Mouse (Mus musculus) liver, embryonic 15.5 days (tissue): ENCODE measurements around the gene 1700014D04Rik. TPM values are rescaled to one million over a fixed set of nuclear protein-coding genes. Genes with fewer than 3 reads are reported as not detected.
A peak's percentile ranks its signal among the peaks of the same experiment; 100 is the strongest.

Experiments used
- ATAC-seq: fragments of 200-750 bp; cut with Nextera tagmentation; 2 replicates; pipeline ENCODE4 v1.8.0; 2017; ENCODE audit warnings: moderate number of reproducible peaks, mild to moderate bottlenecking, moderate library complexity; ENCODE audit not compliant: insufficient read depth
- H3K27ac ChIP-seq: fragments of 300-500 bp; sonication (generic); replicated peaks from 2 replicates; pipeline ENCODE4 v1.5.1; 2015; ENCODE audit warnings: mild to moderate bottlenecking, inconsistent platforms
- H3K27me3 ChIP-seq: fragments of 300-500 bp; sonication (generic); 2 replicates; pipeline ENCODE4 v1.6.1; 2015; ENCODE audit warnings: mild to moderate bottlenecking, inconsistent platforms
- H3K36me3 ChIP-seq: fragments of 300-500 bp; sonication (generic); replicated peaks from 2 replicates; pipeline ENCODE4 v1.6.1; 2015; ENCODE audit warnings: moderate library complexity, mild to moderate bottlenecking, inconsistent platforms
- H3K4me1 ChIP-seq: fragments of 300-500 bp; sonication (generic); replicated peaks from 2 replicates; pipeline ENCODE4 v1.6.1; 2015; ENCODE audit warnings: inconsistent platforms
- H3K4me2 ChIP-seq: fragments of 300-500 bp; sonication (generic); 2 replicates; pipeline ENCODE4 v1.6.1; 2015; ENCODE audit warnings: moderate library complexity, mild to moderate bottlenecking, inconsistent platforms
- H3K4me3 ChIP-seq: fragments of 300-500 bp; sonication (generic); replicated peaks from 2 replicates; pipeline ENCODE4 v1.5.1; 2015; ENCODE audit warnings: mild to moderate bottlenecking, inconsistent platforms
- H3K9ac ChIP-seq: fragments of 300-500 bp; sonication (generic); 2 replicates; pipeline ENCODE4 v1.6.1; 2015; ENCODE audit warnings: moderate library complexity, mild to moderate bottlenecking, inconsistent platforms
- H3K9me3 ChIP-seq: fragments of 300-500 bp; sonication (generic); replicated peaks from 2 replicates; pipeline ENCODE4 v1.6.1; 2016; ENCODE audit warnings: inconsistent platforms
- WGBS: fragments of 180-500 bp; shearing (Covaris S2); methylation state at CpG from one replicate; pipeline ENCODE4 v1.1.7; 2015; ENCODE audit warnings: mixed read lengths; ENCODE audit not compliant: insufficient replicate concordance; 5-methylcytosine and 5-hydroxymethylcytosine counted together
- polyA plus RNA-seq: library from polyadenylated mRNA; unstranded; fragments of >200 nt; fragmentation: Nextera tagmentation; extraction: Ambion mirVana; gene quantifications from 2 replicates; pipeline ENCODE4 v1.2.1, GENCODE M21; 2015

The 1700014D04Rik gene
- polyA plus RNA-seq, 1 experiment from 2014 or later: not detected

DNA sequence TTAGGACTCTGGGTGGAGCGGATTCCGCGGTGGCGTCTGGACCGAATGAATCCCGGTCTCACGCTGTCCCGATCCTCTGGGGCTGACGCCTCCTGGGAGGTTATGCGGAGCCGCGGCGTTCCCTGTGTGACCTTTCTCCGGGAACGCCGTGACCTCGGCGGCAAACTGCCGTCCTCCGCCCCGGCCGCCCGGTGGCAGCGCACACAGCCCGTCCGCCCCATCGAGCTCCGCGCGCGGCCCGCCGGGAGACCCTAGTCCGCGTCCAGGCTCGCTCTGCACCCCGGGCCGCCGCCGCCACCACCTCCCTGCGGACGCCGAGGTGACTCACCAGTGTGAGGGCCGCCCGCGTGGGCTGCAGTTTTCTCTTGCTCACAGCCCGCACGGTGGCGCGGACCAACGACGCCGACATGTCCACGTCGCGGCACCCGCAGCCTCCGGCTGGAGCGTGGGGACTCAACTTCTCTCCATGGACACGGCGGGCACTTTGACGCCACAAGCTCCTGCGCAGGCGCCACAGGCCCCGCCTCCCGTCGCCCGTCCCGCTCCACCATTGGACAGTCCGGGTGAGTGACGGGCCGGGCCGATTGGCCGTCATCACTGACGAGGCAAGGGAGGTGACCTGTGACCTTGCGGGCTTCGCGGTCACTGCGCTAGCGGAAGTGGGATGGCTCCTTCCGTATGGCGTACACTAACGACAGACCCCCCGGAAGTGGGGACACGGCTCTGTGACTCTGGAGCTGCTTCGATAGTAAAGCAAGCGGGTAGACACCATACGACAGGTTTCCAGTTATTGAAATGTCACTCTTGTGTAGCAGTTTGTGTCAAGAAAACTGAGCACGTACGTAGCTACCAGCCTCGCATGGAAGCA, 23.0 kb upstream of the 1700014D04Rik start, which contains the start of gene Isca1:
Isca1 (minus strand) TSS at position 515 of the 868 bp plus-strand sequence.
- Histone ChIP-seq H3K27me3 (no peaks in the 10 kb centered on the region), H3K9ac (peak within 1 kb of the TSS; percentile 96), H3K4me3 (peak within 1 kb of the TSS; percentile 86), H3K36me3 (peaks cover 66% of the 10 kb centered on the region), H3K4me2 (peak within 1 kb of the TSS; percentile 89), H3K27ac (peak within 1 kb of the TSS; percentile 100), H3K4me1 (peaks cover 71% of the 10 kb centered on the region), H3K9me3 (no peaks in the 10 kb centered on the region)
- ATAC-seq: peak; percentile 93
- under 1% methylated on average over 91 of the region's 91 CpGs for WGBS

DNA sequence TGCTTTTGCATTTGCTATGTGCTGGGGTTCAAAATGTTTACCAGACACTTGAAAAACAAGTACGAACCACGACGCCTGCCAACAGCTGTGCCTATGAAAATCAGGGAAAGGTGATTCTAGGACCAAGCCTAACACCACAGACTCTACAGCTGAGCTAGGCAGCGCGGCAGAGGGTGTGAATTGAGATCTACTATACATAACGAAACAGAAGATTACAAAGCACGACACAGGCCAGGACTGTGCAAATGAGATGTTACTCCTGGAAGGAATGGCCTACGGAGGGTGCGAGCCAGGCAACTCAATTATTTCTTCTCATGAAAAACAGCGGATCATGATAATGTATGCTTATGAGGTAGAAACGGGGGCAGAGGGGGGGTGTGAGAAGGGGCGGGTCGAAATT, 22.0 kb upstream of the 1700014D04Rik start:
- Histone ChIP-seq H3K4me3 (peak overlapping the region; percentile 86), H3K9me3 (no peaks in the 10 kb centered on the region), H3K27me3 (no peaks in the 10 kb centered on the region), H3K4me1 (peaks cover 76% of the 10 kb centered on the region), H3K4me2 (peak overlapping the region; percentile 74), H3K27ac (peak overlapping the region; percentile 100), H3K36me3 (peaks cover 65% of the 10 kb centered on the region), H3K9ac (peak overlapping the region; percentile 96)
- 15% methylated on average over 13 of the region's 13 CpGs for WGBS
- ATAC-seq: no peak

DNA sequence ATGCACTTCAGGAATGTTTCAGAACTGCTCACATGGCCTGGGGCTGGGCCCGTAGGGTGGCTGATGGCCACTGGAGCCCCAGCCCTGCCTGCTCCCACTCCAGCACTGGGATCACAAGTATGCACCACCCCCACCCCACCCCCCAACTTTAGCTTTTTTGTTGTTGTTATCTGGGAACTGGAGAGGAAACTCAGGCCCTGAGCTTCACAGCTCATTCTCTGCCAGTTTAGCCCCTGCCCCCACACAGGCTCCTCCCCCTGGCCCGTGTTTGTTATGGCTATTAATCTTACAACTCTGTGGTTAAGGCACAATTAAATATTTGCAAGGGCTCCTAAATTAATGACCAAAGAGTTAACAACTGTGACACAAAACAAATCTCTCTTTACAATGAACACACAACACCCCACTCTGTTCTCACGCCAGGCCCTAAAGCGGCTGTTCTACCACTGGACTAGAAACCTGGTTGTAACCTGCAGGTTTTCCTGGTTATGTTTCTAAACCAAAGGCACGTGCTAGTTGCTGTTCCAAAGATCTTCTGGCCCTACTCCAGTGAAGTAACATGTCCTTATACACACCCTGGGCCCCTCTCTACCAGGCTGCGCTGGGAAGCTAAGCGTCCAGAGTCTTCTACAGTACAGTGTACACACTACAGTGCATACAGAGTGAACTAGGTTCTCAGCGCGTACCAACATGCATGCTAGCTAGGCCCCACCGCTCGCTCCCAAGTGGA, 20.4 kb upstream of the 1700014D04Rik start:
- H3K9ac ChIP-seq: peak overlapping the region; percentile 96
- peak overlapping the region; percentile 100 for H3K27ac ChIP-seq
- H3K4me3 ChIP-seq: peak overlapping the region; percentile 86
- no peaks in the 10 kb centered on the region for H3K9me3 ChIP-seq
- peaks cover 75% of the 10 kb centered on the region for H3K4me1 ChIP-seq
- peaks cover 65% of the 10 kb centered on the region for H3K36me3 ChIP-seq
- no peaks in the 10 kb centered on the region for H3K27me3 ChIP-seq
- WGBS: 63% methylated on average over 11 of the region's 11 CpGs
- no peak for ATAC-seq
- peak overlapping the region; percentile 74 for H3K4me2 ChIP-seq

DNA sequence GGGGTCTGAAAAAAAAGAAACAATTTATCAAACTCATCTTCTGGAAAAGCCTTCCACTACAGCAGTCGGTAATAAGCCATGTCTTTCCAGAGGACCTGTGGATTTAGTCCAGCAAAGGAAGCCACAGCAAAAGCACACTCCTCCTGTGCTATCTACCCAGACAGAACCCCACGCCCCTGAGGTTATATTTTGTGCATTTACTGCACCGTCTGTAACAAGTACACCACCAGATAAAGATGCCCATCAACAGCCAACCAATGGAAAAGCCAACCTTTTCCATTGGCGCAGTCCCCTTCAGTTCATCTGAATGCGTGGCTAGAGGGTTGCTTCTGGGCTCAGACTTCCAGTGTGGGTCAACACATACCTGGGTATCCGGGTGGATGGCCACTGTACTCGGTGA, 16.2 kb upstream of the 1700014D04Rik start:
- H3K9me3 ChIP-seq: no peaks in the 10 kb centered on the region
- H3K4me1 ChIP-seq: peaks cover 77% of the 10 kb centered on the region
- H3K36me3 ChIP-seq: peaks cover 93% of the 10 kb centered on the region
- WGBS: 48% methylated on average over 7 of the region's 7 CpGs
- H3K4me2 ChIP-seq: peak overlapping the region; percentile 57
- peak overlapping the region; percentile 85 for H3K27ac ChIP-seq
- ATAC-seq: peak; percentile 81
- 0 out of 2 replicates have a peak overlapping the region, but pooled peaks have one; percentile 26 for H3K4me3 ChIP-seq
- H3K9ac ChIP-seq: peak overlapping the region; percentile 34
- H3K27me3 ChIP-seq: no peaks in the 10 kb centered on the region

DNA sequence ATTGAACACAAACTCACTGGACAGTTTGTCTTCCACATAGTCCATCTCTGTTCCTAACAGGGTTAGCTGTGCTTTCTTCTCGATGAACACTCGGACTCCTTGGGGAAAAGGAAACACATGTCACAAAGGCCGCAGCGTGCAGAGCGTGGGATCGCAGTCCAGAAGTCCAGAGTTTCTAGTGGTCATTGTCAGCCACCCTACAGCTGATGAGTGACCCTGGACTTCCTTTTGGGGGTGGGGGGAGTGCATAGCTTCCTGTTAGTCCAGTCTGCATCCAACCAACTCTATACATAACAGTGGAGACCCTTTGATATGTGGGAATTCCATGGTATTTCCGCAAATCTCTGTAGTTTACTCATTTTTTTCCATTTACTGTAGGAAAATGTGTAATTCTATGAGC, 10.4 kb upstream of the 1700014D04Rik start:
- 92% methylated on average over 7 of the region's 7 CpGs for WGBS
- Histone ChIP-seq H3K36me3 (peaks cover 86% of the 10 kb centered on the region), H3K4me1 (peaks cover 25% of the 10 kb centered on the region), H3K9me3 (no peaks in the 10 kb centered on the region), H3K27me3 (no peaks in the 10 kb centered on the region), H3K4me3 (no peak overlapping the region), H3K27ac (no peak overlapping the region), H3K4me2 (no peak overlapping the region), H3K9ac (no peak overlapping the region)
- peak; percentile 45; the same call in 1 of the 2 replicates for ATAC-seq

DNA sequence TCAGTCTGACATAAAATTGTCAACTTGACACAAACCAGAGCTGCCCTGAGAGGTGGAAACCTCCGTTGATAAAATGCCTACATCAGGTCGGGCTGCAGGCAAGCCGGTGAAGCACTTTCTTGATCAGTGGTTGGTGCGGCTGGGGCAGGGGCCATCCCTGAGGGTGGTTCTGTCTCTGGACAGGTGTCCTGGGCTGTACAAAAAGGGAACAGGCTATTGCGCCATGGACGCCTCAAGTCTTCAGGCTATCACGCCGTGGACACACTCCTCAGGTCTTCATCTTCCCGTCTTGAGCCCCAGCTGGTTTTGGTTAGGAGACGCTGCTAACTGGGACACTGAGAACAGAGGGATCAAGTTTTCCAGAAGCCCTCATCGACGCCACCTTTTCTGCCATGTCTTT, 3.8 kb upstream of the 1700014D04Rik start:
- Histone ChIP-seq H3K4me1 (no peaks in the 10 kb centered on the region), H3K27ac (no peak overlapping the region), H3K36me3 (peaks cover 26% of the 10 kb centered on the region), H3K27me3 (peaks cover 21% of the 10 kb centered on the region; the same call in 1 of the 2 replicates), H3K4me3 (no peak overlapping the region), H3K4me2 (no peak overlapping the region), H3K9ac (no peak overlapping the region), H3K9me3 (no peaks in the 10 kb centered on the region)
- no peak for ATAC-seq
- WGBS: 67% methylated on average over 12 of the region's 12 CpGs

DNA sequence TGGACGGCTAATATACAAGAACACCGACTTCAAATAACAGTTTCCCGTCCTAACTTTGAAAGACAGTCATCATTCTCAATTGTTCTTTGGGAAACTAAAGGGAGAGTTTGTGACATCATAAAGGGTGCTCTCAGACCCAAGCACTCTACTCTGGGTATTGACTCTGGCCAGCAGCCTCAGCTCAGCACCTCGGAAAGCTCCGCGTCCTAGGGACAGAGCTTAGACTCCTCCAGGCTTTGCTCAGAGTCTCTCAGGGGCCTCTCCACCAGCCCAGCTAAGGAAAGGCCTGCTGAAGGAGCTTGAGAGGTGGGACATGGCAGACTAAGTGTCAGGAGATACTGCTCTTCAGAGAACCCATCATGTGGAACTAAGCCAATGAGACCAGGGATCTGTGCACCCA, 388 bp downstream of the 1700014D04Rik start:
- H3K4me1 ChIP-seq: peaks cover 10% of the 10 kb centered on the region
- H3K9ac ChIP-seq: no peak overlapping the region
- no peak overlapping the region for H3K4me3 ChIP-seq
- no peak for ATAC-seq
- H3K4me2 ChIP-seq: no peak overlapping the region
- no peak overlapping the region for H3K27ac ChIP-seq
- H3K9me3 ChIP-seq: no peaks in the 10 kb centered on the region
- 83% methylated on average over 6 of the region's 6 CpGs for WGBS
- no peaks in the 10 kb centered on the region for H3K36me3 ChIP-seq
- H3K27me3 ChIP-seq: peaks cover 21% of the 10 kb centered on the region; the same call in 1 of the 2 replicates

DNA sequence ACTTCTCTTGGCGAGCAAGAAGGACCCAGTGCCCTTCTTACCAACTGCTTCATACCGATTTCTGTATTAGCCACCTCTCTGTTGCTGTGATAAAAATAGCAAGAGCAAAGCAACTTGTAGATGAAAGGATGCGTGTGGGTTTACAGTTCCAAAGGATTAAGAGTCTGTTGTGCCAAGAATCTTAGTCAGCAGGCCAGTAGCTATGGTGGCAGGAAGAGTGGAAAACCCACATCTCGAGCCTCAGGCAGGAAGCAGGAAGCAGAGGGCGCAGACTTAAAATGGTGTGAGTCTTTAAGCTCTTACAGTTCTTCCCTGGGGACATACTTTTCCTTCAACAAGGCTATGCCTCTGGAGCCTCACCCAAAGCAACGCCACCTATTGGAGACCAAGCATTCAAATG, 1.1 kb downstream of the 1700014D04Rik start:
- 56% methylated on average over 6 of the region's 6 CpGs for WGBS
- ATAC-seq: no peak

DNA sequence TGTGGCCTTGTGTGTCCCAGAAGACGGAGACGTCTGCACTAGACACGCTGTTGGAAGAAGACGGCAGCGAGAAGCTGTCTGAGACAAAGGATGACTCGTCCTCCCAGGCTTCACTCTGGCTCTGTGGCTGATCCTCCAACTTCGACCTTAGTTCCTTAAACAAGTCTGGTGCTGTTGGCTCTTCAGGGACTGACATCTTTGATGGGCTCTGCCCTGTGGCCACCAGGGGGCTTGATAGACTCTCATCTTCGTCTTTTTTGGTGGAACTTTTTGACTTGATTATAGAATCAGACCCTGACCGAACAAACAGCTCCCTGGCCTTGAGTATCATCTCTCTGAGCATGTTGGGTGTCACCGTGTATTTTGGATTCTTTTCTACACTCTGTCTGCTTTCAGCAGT, 4.9 kb downstream of the 1700014D04Rik start:
- Histone ChIP-seq H3K4me2 (no peak overlapping the region), H3K27ac (0 out of 2 replicates have a peak overlapping the region, but pooled peaks have one; percentile 10), H3K36me3 (no peaks in the 10 kb centered on the region), H3K9me3 (no peaks in the 10 kb centered on the region), H3K27me3 (0 out of 2 replicates have a peak, but pooled peaks cover 3% of the 10 kb centered on the region), H3K9ac (no peak overlapping the region), H3K4me3 (no peak overlapping the region), H3K4me1 (peaks cover 53% of the 10 kb centered on the region)
- 41% methylated on average over 10 of the region's 10 CpGs for WGBS
- no peak for ATAC-seq

More for the DNA sequence above, 1.1 kb downstream of the 1700014D04Rik start:
- no peak overlapping the region for H3K4me3 ChIP-seq
- H3K27me3 ChIP-seq: peaks cover 17% of the 10 kb centered on the region; the same call in 1 of the 2 replicates
- no peak overlapping the region for H3K27ac ChIP-seq
- peaks cover 16% of the 10 kb centered on the region for H3K4me1 ChIP-seq
- no peak overlapping the region for H3K4me2 ChIP-seq
- H3K36me3 ChIP-seq: no peaks in the 10 kb centered on the region
- no peak overlapping the region for H3K9ac ChIP-seq
- H3K9me3 ChIP-seq: no peaks in the 10 kb centered on the region

DNA sequence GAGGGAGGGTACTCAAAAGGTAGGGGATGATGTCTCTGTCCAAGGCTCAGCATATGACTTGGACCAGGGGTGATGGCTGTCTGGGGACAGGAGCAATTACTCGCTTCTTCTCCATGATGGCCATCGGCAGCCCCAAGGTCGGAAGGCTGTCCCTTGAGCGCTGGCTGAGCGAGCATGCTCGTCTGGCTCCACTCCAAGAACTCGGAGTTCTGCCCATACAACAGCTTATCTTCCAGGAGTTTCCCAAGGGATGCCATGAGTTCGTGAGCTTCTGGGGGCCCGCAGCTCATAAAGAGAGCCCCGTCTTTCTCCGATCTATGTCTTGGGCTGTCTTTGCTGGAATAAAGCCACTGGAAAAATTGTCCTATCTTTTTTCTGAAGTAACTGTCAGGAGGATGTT, 5.5 kb downstream of the 1700014D04Rik start:
- Histone ChIP-seq H3K4me1 (peaks cover 58% of the 10 kb centered on the region), H3K4me2 (no peak overlapping the region), H3K27me3 (no peaks in the 10 kb centered on the region), H3K9me3 (no peaks in the 10 kb centered on the region), H3K4me3 (no peak overlapping the region), H3K27ac (no peak overlapping the region), H3K36me3 (no peaks in the 10 kb centered on the region), H3K9ac (no peak overlapping the region)
- WGBS: 80% methylated on average over 11 of the region's 11 CpGs
- no peak for ATAC-seq

DNA sequence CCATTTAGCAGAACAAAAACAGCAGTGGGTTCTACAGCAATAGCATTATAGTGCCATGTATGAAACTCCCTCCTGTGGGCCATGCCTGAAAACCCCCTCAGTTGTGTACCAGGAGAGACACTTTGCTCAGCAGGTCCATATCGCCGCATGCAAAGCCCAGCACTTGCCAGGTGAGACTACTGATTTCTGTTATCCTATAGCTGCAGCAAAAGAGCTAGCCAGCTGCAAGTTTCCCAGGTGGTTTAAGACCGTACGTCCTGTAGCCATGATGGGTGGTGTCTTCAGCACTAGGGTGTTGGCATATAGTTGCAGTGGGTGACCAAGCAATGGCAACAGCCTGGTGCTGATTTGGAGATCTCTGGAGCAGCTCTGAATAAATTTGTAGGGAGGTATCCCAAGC, 7.2 kb downstream of the 1700014D04Rik start:
- WGBS: 33% methylated on average over 4 of the region's 4 CpGs
- Histone ChIP-seq H3K27ac (peak overlapping the region; percentile 95), H3K4me2 (peak overlapping the region; percentile 66), H3K36me3 (no peaks in the 10 kb centered on the region), H3K4me1 (peaks cover 75% of the 10 kb centered on the region), H3K27me3 (no peaks in the 10 kb centered on the region), H3K4me3 (no peak overlapping the region), H3K9ac (peak overlapping the region; percentile 52), H3K9me3 (no peaks in the 10 kb centered on the region)
- ATAC-seq: peak; percentile 77
